Mouse (Mus musculus) CH12.LX (cell line): ENCODE results near the gene Tsen54. TPM values are rescaled to one million over a fixed set of nuclear protein-coding genes. Genes with fewer than 3 reads are reported as not detected.
A peak's percentile ranks its signal among the peaks of the same experiment; 100 is the strongest.

Experiments used
- DNase-seq: peaks from one replicate; pipeline ENCODE4 v3.0.0-alpha.2; 2013; ENCODE audit errors: extremely low read depth
- H3K27ac ChIP-seq: 2 replicates; pipeline ENCODE4 v1.5.1; 2012; ENCODE audit warnings: low read depth, mild to moderate bottlenecking, control low read depth, moderate library complexity; ENCODE audit not compliant: insufficient read depth
- H3K27me3 ChIP-seq: replicated peaks from 2 replicates; pipeline ENCODE3; 2012; ENCODE audit warnings: inconsistent platforms
- H3K36me3 ChIP-seq, 2 experiments: replicated peaks in 1 of 2; 2 replicates each; pipeline versions ENCODE3 to v1.6.1; 2012; ENCODE audit warnings: inconsistent platforms in 1 of 2, low read length in 1 of 2, mild to moderate bottlenecking in 1 of 2, mixed read lengths in 1 of 2, moderate library complexity in 1 of 2; ENCODE audit not compliant: control insufficient read depth in 1 of 2, insufficient read depth in 1 of 2
- H3K4me1 ChIP-seq, 2 experiments: 2 replicates each; pipeline ENCODE4 v1.6.1; 2012; ENCODE audit warnings: inconsistent platforms in 1 of 2, moderate library complexity in 1 of 2; ENCODE audit not compliant: insufficient read depth in 2 of 2, control insufficient read depth in 1 of 2
- H3K4me2 ChIP-seq: 2 replicates; pipeline ENCODE4 v1.6.1; 2012; ENCODE audit warnings: low read depth, mild to moderate bottlenecking, control low read depth; ENCODE audit not compliant: poor library complexity, insufficient read depth, severe bottlenecking
- H3K4me3 ChIP-seq, 3 experiments: fragments of 150-350 bp in 1 of 3; sonication (generic) in 1 of 3; replicated peaks in 1 of 3; 2 replicates each; pipeline versions ENCODE3 to v1.5.1; 2011 to 2012; ENCODE audit warnings: low read depth in 2 of 3, low read length in 2 of 3, mild to moderate bottlenecking in 2 of 3, moderate library complexity in 2 of 3, control low read depth in 1 of 3, improper control_type of control experiment in 1 of 3, inconsistent platforms in 1 of 3, mixed read lengths in 1 of 3; ENCODE audit not compliant: poor library complexity in 1 of 3
- H3K79me2 ChIP-seq: replicated peaks from 2 replicates; pipeline ENCODE4 v1.6.1; 2012; ENCODE audit warnings: mild to moderate bottlenecking, moderate library complexity; ENCODE audit not compliant: control insufficient read depth, poor library complexity, insufficient read depth, severe bottlenecking; ENCODE audit errors: extremely low read depth
- H3K9ac ChIP-seq: 2 replicates; pipeline ENCODE4 v1.6.1; 2012; ENCODE audit warnings: low read depth, mild to moderate bottlenecking, control low read depth, moderate library complexity; ENCODE audit not compliant: insufficient read depth
- H3K9me3 ChIP-seq: replicated peaks from 2 replicates; pipeline ENCODE3; 2012; ENCODE audit warnings: low read length, inconsistent platforms, mixed read lengths
- CHD2 ChIP-seq: IDR thresholded peaks from 2 replicates; pipeline ENCODE4 v1.6.1; 2011; ENCODE audit warnings: low read length, improper control_type of control experiment
- CTCF ChIP-seq, 2 experiments: IDR thresholded peaks in 1 of 2; conservative IDR thresholded peaks in 1 of 2; 2 replicates each; pipeline ENCODE4 v1.5.1; 2011 to 2012; ENCODE audit warnings: low read depth in 2 of 2, low read length in 2 of 2, improper control_type of control experiment in 1 of 2, inconsistent platforms in 1 of 2, mild to moderate bottlenecking in 1 of 2, moderate library complexity in 1 of 2
- E2F4 ChIP-seq: IDR thresholded peaks from 2 replicates; pipeline ENCODE4 v1.6.1; 2011; ENCODE audit warnings: low read depth, low read length, improper control_type of control experiment; ENCODE audit not compliant: insufficient replicate concordance
- ELF1 ChIP-seq: IDR thresholded peaks from 2 replicates; pipeline ENCODE4 v1.6.1; 2014; ENCODE audit warnings: low read depth, mild to moderate bottlenecking, inconsistent platforms, low read length, improper control_type of control experiment
- GABPA ChIP-seq: IDR thresholded peaks from 2 replicates; pipeline ENCODE4 v1.6.1; 2012; ENCODE audit warnings: low read depth, low read length, improper control_type of control experiment, inconsistent platforms; ENCODE audit not compliant: insufficient replicate concordance
- HCFC1 ChIP-seq: IDR thresholded peaks from 2 replicates; pipeline ENCODE4 v1.6.1; 2012; ENCODE audit warnings: low read depth, mild to moderate bottlenecking, inconsistent platforms, low read length, improper control_type of control experiment
- JUN ChIP-seq: IDR thresholded peaks from 2 replicates; pipeline ENCODE4 v1.6.1; 2011; ENCODE audit warnings: low read depth, mild to moderate bottlenecking, low read length, improper control_type of control experiment, moderate library complexity; ENCODE audit not compliant: insufficient read depth
- JUND ChIP-seq: conservative IDR thresholded peaks from 2 replicates; pipeline ENCODE4 v1.6.1; 2011; ENCODE audit warnings: low read depth, low read length, improper control_type of control experiment
- MYC ChIP-seq: IDR thresholded peaks from 2 replicates; pipeline ENCODE4 v1.6.1; 2011; ENCODE audit warnings: low read depth, mild to moderate bottlenecking, improper control_type of control experiment, low read length
- NRF1 ChIP-seq: IDR thresholded peaks from 2 replicates; pipeline ENCODE4 v1.6.1; 2014; ENCODE audit warnings: low read depth, mild to moderate bottlenecking, inconsistent platforms, low read length, improper control_type of control experiment, moderate library complexity
- POLR2A ChIP-seq: IDR thresholded peaks from 2 replicates; pipeline ENCODE4 v1.6.1; 2011; ENCODE audit warnings: low read depth, mild to moderate bottlenecking, improper control_type of control experiment, low read length
- POLR2AphosphoS2 ChIP-seq: IDR thresholded peaks from 2 replicates; pipeline ENCODE4 v1.6.1; 2011; ENCODE audit warnings: low read depth, low read length, improper control_type of control experiment
- RCOR1 ChIP-seq: conservative IDR thresholded peaks from 2 replicates; pipeline ENCODE4 v1.6.1; 2012; ENCODE audit warnings: low read depth, mild to moderate bottlenecking, inconsistent platforms, low read length, improper control_type of control experiment
- SIN3A ChIP-seq: IDR thresholded peaks from 2 replicates; pipeline ENCODE4 v1.6.1; 2012; ENCODE audit warnings: low read length, improper control_type of control experiment, inconsistent platforms
- SMC3 ChIP-seq: IDR thresholded peaks from 2 replicates; pipeline ENCODE4 v1.6.1; 2011; ENCODE audit warnings: low read depth, low read length, improper control_type of control experiment
- TBP ChIP-seq: conservative IDR thresholded peaks from 2 replicates; pipeline ENCODE4 v1.6.1; 2011; ENCODE audit warnings: low read depth, low read length, improper control_type of control experiment
- UBTF ChIP-seq: IDR thresholded peaks from 2 replicates; pipeline ENCODE4 v1.6.1; 2012; ENCODE audit warnings: low read depth, mild to moderate bottlenecking, inconsistent platforms, low read length, improper control_type of control experiment, moderate library complexity
- USF2 ChIP-seq: conservative IDR thresholded peaks from 2 replicates; pipeline ENCODE4 v1.6.1; 2011; ENCODE audit warnings: low read depth, low read length, improper control_type of control experiment
- ZC3H11A ChIP-seq: IDR thresholded peaks from 2 replicates; pipeline ENCODE4 v1.6.1; 2012; ENCODE audit warnings: low read depth, mild to moderate bottlenecking, inconsistent platforms, low read length, improper control_type of control experiment
- ZKSCAN1 ChIP-seq: IDR thresholded peaks from 2 replicates; pipeline ENCODE4 v1.6.1; 2012; ENCODE audit warnings: low read depth, inconsistent platforms, low read length, improper control_type of control experiment, borderline replicate concordance
- dilution Hi-C: fragments of 300-500 bp; cut with MboI; formaldehyde crosslinking; loops from 2 replicates; pipeline ENCODE4 v1.14.3; 2020; ENCODE audit warnings: low sequenced_read_pairs; ENCODE audit not compliant: extremely low pct_unique_long_range_greater_than_20kb, extremely low pct_ligation_motif_present
- in situ Hi-C: fragments of 300-500 bp; cut with MboI; formaldehyde crosslinking; loops from 3 replicates; pipeline ENCODE4 v1.14.3; 2019; ENCODE audit warnings: low sequenced_read_pairs, low pct_ligation_motif_present, low pct_unique_long_range_greater_than_20kb, mixed read lengths
- polyA plus RNA-seq: library from polyadenylated mRNA; unstranded; fragments of >175 nt; gene quantifications from 2 replicates; pipeline ENCODE4 v1.2.1, GENCODE M21; 2012; ENCODE audit warnings: low read depth; ENCODE audit not compliant: insufficient read length
- total RNA-seq, 2 experiments: library from RNA; depleted of rRNA; stranded (reverse); fragments of 300-350 nt in 1 of 2; fragments of >200 nt in 1 of 2; gene quantifications; 2 replicates each; pipeline ENCODE4 v1.2.3; 2012 to 2014

Tsen54 gene
- total and polyA plus RNA-seq, 3 experiments, result 45.8 to 71.1 (median 59.4) TPM

- in situ Hi-C loops (no loop called here), dilution Hi-C loops (no loop called here)
- no peak overlapping the region for H3K27ac ChIP-seq
Observed at GRCm38 (mm10) chr11:115841044-115841443, 26.5 kb downstream of the Tsen54 start.

GRCm38 (mm10) chr11:115841961-115842550 lies 27.5 kb downstream of the Tsen54 start:
- Histone ChIP-seq H3K4me1 (peaks cover 2 to 7% of the 10 kb centered on the region in 2 experiments; a peak in 1 of 4 replicates), H3K4me2 (no peak overlapping the region), H3K36me3 (peaks cover 18 to 48% of the 10 kb centered on the region in 2 experiments)
- TF ChIP-seq CHD2 (no peak), POLR2AphosphoS2 (no peak), HCFC1 (no peak), ZC3H11A (no peak), TBP (no peak), POLR2A (no peak), SIN3A (no peak), ELF1 (no peak), MYC (no peak)
- TF ChIP-seq, all 38 proteins: peak for 0
- DNase-seq, result no peak
- dilution Hi-C loops (no loop called here), in situ Hi-C loops (no loop called here)
- Histone ChIP-seq H3K79me2 (no peaks in the 10 kb centered on the region), H3K27me3 (no peaks in the 10 kb centered on the region), H3K9ac (no peak overlapping the region), H3K9me3 (peaks cover 8% of the 10 kb centered on the region), H3K4me3 (no peak overlapping the region), H3K27ac (no peak overlapping the region)

More at GRCm38 (mm10) chr11:115841044-115841443, 26.5 kb downstream of the Tsen54 start:
- H3K4me3 ChIP-seq, result no peak overlapping the region
- no peaks in the 10 kb centered on the region for H3K79me2 ChIP-seq
- peaks cover 12 to 43% of the 10 kb centered on the region in 2 experiments for H3K36me3 ChIP-seq
- peaks cover 2 to 7% of the 10 kb centered on the region in 2 experiments; a peak in 1 of 4 replicates for H3K4me1 ChIP-seq
- DNase-seq, result no peak
- no peak overlapping the region for H3K9ac ChIP-seq
- H3K4me2 ChIP-seq, result no peak overlapping the region
- TF ChIP-seq GABPA (no peak), CTCF (conservative IDR thresholded peaks at IDR 0.05 in 1 of 2, IDR thresholded peaks at IDR 0.05 in 1 of 2; ENCODE audit: low read depth in 2 of 2, low read length in 2 of 2) (peak; percentile 35 to 38; a peak in 1 of 4 replicates)
- H3K9me3 ChIP-seq, result peaks cover 8% of the 10 kb centered on the region
- H3K27me3 ChIP-seq, result no peaks in the 10 kb centered on the region

GRCm38 (mm10) chr11:115843141-115843890 lies 28.8 kb downstream of the Tsen54 start:
- H3K36me3 ChIP-seq, result peaks cover 19 to 56% of the 10 kb centered on the region in 2 experiments
- peaks cover 8% of the 10 kb centered on the region for H3K9me3 ChIP-seq
- no peak overlapping the region for H3K9ac ChIP-seq
- DNase-seq, result no peak
- dilution Hi-C loops (no loop called here), in situ Hi-C loops (no loop called here)
- no peak overlapping the region for H3K27ac ChIP-seq
- H3K4me1 ChIP-seq, result peaks cover 2 to 7% of the 10 kb centered on the region in 2 experiments; a peak in 1 of 4 replicates
- H3K4me2 ChIP-seq, result no peak overlapping the region
- no peaks in the 10 kb centered on the region for H3K27me3 ChIP-seq
- TF ChIP-seq RCOR1 (no peak), NRF1 (no peak), UBTF (no peak), SMC3 (no peak), JUND (no peak), JUN (no peak), SIN3A (no peak), E2F4 (no peak), USF2 (no peak), ZKSCAN1 (no peak)
- no peak overlapping the region for H3K4me3 ChIP-seq
- H3K79me2 ChIP-seq, result no peaks in the 10 kb centered on the region
